10 mouse cellular contexts compared by ENCODE assay signal in the genomic region with DNA sequence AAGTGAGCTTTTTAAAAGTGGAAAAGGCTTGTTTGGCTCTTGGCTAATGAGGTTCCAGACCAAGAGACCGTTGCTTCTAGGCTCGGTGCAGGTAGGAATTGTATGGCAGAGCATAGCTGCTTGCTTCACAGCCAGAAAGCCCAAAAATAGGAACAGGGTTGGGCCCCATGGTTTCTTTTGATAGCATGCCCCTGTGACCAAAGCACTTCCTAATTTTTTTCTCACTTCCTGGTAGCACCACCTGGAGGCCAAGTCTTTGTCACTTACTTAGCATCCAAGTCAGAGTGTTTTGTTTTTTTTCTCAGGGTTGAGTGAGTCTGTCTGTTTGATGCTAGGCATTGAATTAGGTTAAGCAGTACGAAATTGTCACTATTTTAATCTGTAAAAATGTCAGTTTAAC. TPM values are rescaled to one million over a fixed set of nuclear protein-coding genes. Genes with fewer than 3 reads are reported as not detected.
DNase-seq lines count a peak whose midpoint lies in the region; ATAC-seq and TF ChIP-seq lines count a peak whose summit lies in the region.
"Had no signal": no experiment of that assay in that cellular context is flagged by ENCODE, and none has a peak within 500 bp of the region (broad histone marks: within the 10 kb centered on the region; RNA-seq: fewer than 3 reads in every experiment).

No protein-coding gene starts in this region.

- TF ChIP-seq POLR2A in CH12.LX (IDR thresholded peaks at IDR 0.05; ENCODE audit: low read depth, low read length) = peak; percentile 21; the same call in 1 of the 2 replicates
- TF ChIP-seq POLR2A in bone marrow macrophage, adult 2 months (IDR thresholded peaks at IDR 0.05; ENCODE audit: borderline replicate concordance, low read depth, low read length) = no peak
- no peak for TF ChIP-seq POLR2A in thymus, adult 2 months (IDR thresholded peaks at IDR 0.05; ENCODE audit: control insufficient read depth, extremely low read depth, insufficient read depth, low read length, poor library complexity)

- in situ Hi-C loops in CH12.LX (cut with MboI; ENCODE audit: low pct_ligation_motif_present, low pct_unique_long_range_greater_than_20kb, low sequenced_read_pairs) = no loop called here

- 68% methylated on average over 3 of the region's 3 CpGs for WGBS in kidney, postnatal 0 days
- WGBS in kidney, embryonic 14.5 days = 84% methylated on average over 3 of the region's 3 CpGs
- WGBS in thymus, adult 2 months = 15% methylated on average over 3 of the region's 3 CpGs

- TF ChIP-seq RAD21 in CH12.LX (IDR thresholded peaks at IDR 0.05; ENCODE audit: low read depth, low read length) = peak; percentile 55

- peaks cover 31% of the 10 kb centered on the region for H3K36me3 ChIP-seq in kidney, postnatal 0 days (ENCODE audit: insufficient read depth, low read length)
- H3K36me3 ChIP-seq in kidney, embryonic 14.5 days (ENCODE audit: control insufficient read depth, insufficient read depth, low read length) = peaks cover 56% of the 10 kb centered on the region
- peaks cover 45 to 73% of the 10 kb centered on the region in 2 experiments for H3K36me3 ChIP-seq in CH12.LX (replicated peaks in 1 of 2; ENCODE audit: control insufficient read depth in 1 of 2, insufficient read depth in 1 of 2, low read length in 1 of 2)
- peaks cover 89% of the 10 kb centered on the region for H3K36me3 ChIP-seq in thymus, adult 2 months (ENCODE audit: control insufficient read depth, insufficient read depth, low read length)

- H3K4me2 ChIP-seq in kidney, postnatal 0 days (ENCODE audit: low read length) = no peak overlapping the region
- H3K4me2 ChIP-seq in kidney, embryonic 14.5 days (replicated peaks; ENCODE audit: low read depth, low read length) = no peak overlapping the region
- no peak overlapping the region for H3K4me2 ChIP-seq in CH12.LX (ENCODE audit: insufficient read depth, low read depth, poor library complexity, severe bottlenecking)
- H3K4me2 ChIP-seq: hindbrain, embryonic 15.5 days had no signal

- TF ChIP-seq CTCF in kidney, postnatal 0 days (IDR thresholded peaks at IDR 0.05; ENCODE audit: low read depth) = peak; percentile 51
- peak in 1 of 2 experiments; percentile 77; a peak in 2 of 4 replicates for TF ChIP-seq CTCF in CH12.LX (conservative IDR thresholded peaks at IDR 0.05 in 1 of 2, IDR thresholded peaks at IDR 0.05 in 1 of 2; ENCODE audit: low read depth in 2 of 2, low read length in 2 of 2)
- TF ChIP-seq CTCF in bone marrow macrophage, adult 2 months (IDR thresholded peaks at IDR 0.05; ENCODE audit: low read depth, low read length) = no peak
- no peak for TF ChIP-seq CTCF in thymus, adult 2 months (IDR thresholded peaks at IDR 0.05; ENCODE audit: borderline replicate concordance, control insufficient read depth, extremely low read depth, insufficient read depth, low read length, poor library complexity)

- H3K27me3 ChIP-seq in kidney, postnatal 0 days (ENCODE audit: insufficient read depth, low read length) = no peaks in the 10 kb centered on the region
- no peaks in the 10 kb centered on the region for H3K27me3 ChIP-seq in kidney, embryonic 14.5 days (ENCODE audit: control insufficient read depth, insufficient read depth, low read length)
- H3K27me3 ChIP-seq in CH12.LX (replicated peaks) = no peaks in the 10 kb centered on the region
- no peaks in the 10 kb centered on the region for H3K27me3 ChIP-seq in thymus, adult 2 months (ENCODE audit: control insufficient read depth, insufficient read depth, low read length)
- H3K27me3 ChIP-seq: hindbrain, embryonic 15.5 days had no signal

- H3K9me3 ChIP-seq in kidney, postnatal 0 days (replicated peaks; ENCODE audit: low read length) = no peaks in the 10 kb centered on the region
- H3K9me3 ChIP-seq in kidney, embryonic 14.5 days (ENCODE audit: control insufficient read depth, low read length) = no peaks in the 10 kb centered on the region
- H3K9me3 ChIP-seq in CH12.LX (replicated peaks; ENCODE audit: low read length) = no peaks in the 10 kb centered on the region
- H3K9me3 ChIP-seq: hindbrain, embryonic 15.5 days had no signal

- H3K4me1 ChIP-seq in kidney, postnatal 0 days (replicated peaks; ENCODE audit: insufficient read depth, low read length) = no peaks in the 10 kb centered on the region
- no peaks in the 10 kb centered on the region for H3K4me1 ChIP-seq in kidney, embryonic 14.5 days (ENCODE audit: control insufficient read depth, insufficient read depth, low read length)
- H3K4me1 ChIP-seq in CH12.LX (ENCODE audit: control insufficient read depth in 1 of 2, insufficient read depth in 2 of 2) = peaks cover 20 to 79% of the 10 kb centered on the region in 2 experiments
- peaks cover 23% of the 10 kb centered on the region for H3K4me1 ChIP-seq in bone marrow macrophage, adult 2 months (ENCODE audit: control insufficient read depth, insufficient read depth, low read length)
- H3K4me1 ChIP-seq in thymus, adult 2 months (replicated peaks; ENCODE audit: control insufficient read depth, insufficient read depth, low read length) = peaks cover 5% of the 10 kb centered on the region
- H3K4me1 ChIP-seq: hindbrain, embryonic 15.5 days had no signal

- H3K27ac ChIP-seq in kidney, postnatal 0 days = no peak overlapping the region
- no peak overlapping the region for H3K27ac ChIP-seq in kidney, embryonic 14.5 days (ENCODE audit: low read depth, low read length)
- no peak overlapping the region for H3K27ac ChIP-seq in CH12.LX (ENCODE audit: insufficient read depth, low read depth)
- H3K27ac ChIP-seq in bone marrow macrophage, adult 2 months (ENCODE audit: insufficient read depth, low read depth, low read length) = peak overlapping the region; percentile 79
- no peak overlapping the region for H3K27ac ChIP-seq in thymus, adult 2 months (ENCODE audit: control insufficient read depth, insufficient read depth, low read length)
- H3K27ac ChIP-seq: hindbrain, embryonic 15.5 days had no signal

- H3K4me3 ChIP-seq in kidney, postnatal 0 days (replicated peaks; ENCODE audit: low read depth, low read length) = no peak overlapping the region
- H3K4me3 ChIP-seq in kidney, embryonic 14.5 days (ENCODE audit: low read length) = no peak overlapping the region
- H3K4me3 ChIP-seq in CH12.LX (replicated peaks in 1 of 3; ENCODE audit: low read depth in 2 of 3, low read length in 2 of 3, poor library complexity in 1 of 3) = no peak overlapping the region
- H3K4me3 ChIP-seq in bone marrow macrophage, adult 2 months (ENCODE audit: insufficient read depth, low read length) = no peak overlapping the region
- no peak overlapping the region for H3K4me3 ChIP-seq in thymus, adult 2 months (ENCODE audit: control insufficient read depth, insufficient read depth, low read length)
- H3K4me3 ChIP-seq: hindbrain, embryonic 15.5 days had no signal

- peak; percentile 95 for TF ChIP-seq EP300 in CH12.LX (IDR thresholded peaks at IDR 0.05; ENCODE audit: low read length)

- dilution Hi-C loops in CH12.LX (cut with MboI; ENCODE audit: extremely low pct_ligation_motif_present, extremely low pct_unique_long_range_greater_than_20kb, low sequenced_read_pairs) = no loop called here

- H3K9ac ChIP-seq in kidney, postnatal 0 days (ENCODE audit: low read depth, low read length) = no peak overlapping the region
- no peak overlapping the region for H3K9ac ChIP-seq in kidney, embryonic 14.5 days (ENCODE audit: low read depth, low read length)
- H3K9ac ChIP-seq in CH12.LX (ENCODE audit: insufficient read depth, low read depth) = no peak overlapping the region
- H3K9ac ChIP-seq: hindbrain, embryonic 15.5 days had no signal

- peak; percentile 32 for DNase-seq in kidney, postnatal 0 days (ENCODE audit: low spot score)
- DNase-seq in CH12.LX (ENCODE audit: extremely low read depth) = peak; percentile 91
- no peak for DNase-seq in embryo, embryonic 9.5 days (ENCODE audit: extremely low spot score)
- no peak for DNase-seq in thymus, adult 2 months

- ATAC-seq in kidney, postnatal 0 days (replicated peaks; ENCODE audit: low FRiP score, low read depth) = no peak
- ATAC-seq in kidney, embryonic 14.5 days (ENCODE audit: low FRiP score, low TSS enrichment) = no peak
- peak; percentile 72 for ATAC-seq in megakaryocyte progenitor cell, adult 5-6 weeks (replicated peaks; ENCODE audit: poor library complexity)

- no peaks in the 10 kb centered on the region for H3K79me2 ChIP-seq in CH12.LX (replicated peaks; ENCODE audit: control insufficient read depth, extremely low read depth, insufficient read depth, poor library complexity, severe bottlenecking)

RNA-seq across cellular contexts. Expression of a gene that starts 19.2 kb away (rescaled TPM):
- polyA plus RNA-seq in kidney, postnatal 0 days (2015; fragmentation: Nextera tagmentation; extraction: Ambion mirVana) = 1.1 TPM in 2 replicates
- 0.77 and 0.86 TPM in 2 replicates for polyA plus RNA-seq in kidney, embryonic 14.5 days (2014; fragmentation: Nextera tagmentation; extraction: Ambion mirVana)
- 0.13 TPM in 2 replicates for total RNA-seq in CH12.LX (2012; rRNA removed)
- total RNA-seq in CH12.LX (2014; rRNA removed) = not detected in 2 replicates
- polyA plus RNA-seq in CH12.LX (2012; ENCODE audit: insufficient read length, low read depth) = 0.34 TPM in 1 of 2 replicates, not detected in the other
- not detected in 2 replicates for polyA plus RNA-seq in bone marrow macrophage, adult 2 months (2012; ENCODE audit: insufficient read depth, insufficient read length, missing spikeins)
- not detected in 2 replicates for total RNA-seq in megakaryocyte progenitor cell, adult 5-6 weeks (2015)
- not detected in 2 replicates for total RNA-seq in megakaryocyte progenitor cell, adult 5-6 weeks (2017)
- polyA plus RNA-seq in thymus, adult 2 months (2012; rRNA removed) = 0.33 and 0.36 TPM in 2 replicates
- total RNA-seq: megakaryocyte-erythroid progenitor cell, adult 5-6 weeks had no signal

RNA-seq across cellular contexts. Expression of a gene that starts 39.2 kb away (rescaled TPM):
- polyA plus RNA-seq in kidney, postnatal 0 days (2015; fragmentation: Nextera tagmentation; extraction: Ambion mirVana) = 32.2 and 34.5 TPM in 2 replicates
- 30.6 and 48.9 TPM in 2 replicates for polyA plus RNA-seq in kidney, embryonic 14.5 days (2014; fragmentation: Nextera tagmentation; extraction: Ambion mirVana)
- 93.1 and 118 TPM in 2 replicates for total RNA-seq in CH12.LX (2012; rRNA removed)
- total RNA-seq in CH12.LX (2014; rRNA removed) = 59.3 and 69.0 TPM in 2 replicates
- 170 and 191 TPM in 2 replicates for polyA plus RNA-seq in CH12.LX (2012; ENCODE audit: insufficient read length, low read depth)
- polyA plus RNA-seq in bone marrow macrophage, adult 2 months (2012; ENCODE audit: insufficient read depth, insufficient read length, missing spikeins) = 15.5 and 24.1 TPM in 2 replicates
- total RNA-seq in megakaryocyte progenitor cell, adult 5-6 weeks (2015) = 46.2 and 58.3 TPM in 2 replicates
- total RNA-seq in megakaryocyte progenitor cell, adult 5-6 weeks (2017) = 36.7 and 52.1 TPM in 2 replicates
- 190 and 191 TPM in 2 replicates for polyA plus RNA-seq in thymus, adult 2 months (2012; rRNA removed)

RNA-seq across cellular contexts. Expression of a gene that starts 40.0 kb away (rescaled TPM):
- 63.8 and 66.5 TPM in 2 replicates for polyA plus RNA-seq in kidney, postnatal 0 days (2015; fragmentation: Nextera tagmentation; extraction: Ambion mirVana)
- polyA plus RNA-seq in kidney, embryonic 14.5 days (2014; fragmentation: Nextera tagmentation; extraction: Ambion mirVana) = 86.4 and 94.4 TPM in 2 replicates
- total RNA-seq in CH12.LX (2012; rRNA removed) (30.4 and 31.6 TPM in 2 replicates), CH12.LX (2014; rRNA removed) (32.7 and 32.9 TPM in 2 replicates)
- 29.4 and 34.5 TPM in 2 replicates for polyA plus RNA-seq in CH12.LX (2012; ENCODE audit: insufficient read length, low read depth)
- 70.8 and 88.9 TPM in 2 replicates for polyA plus RNA-seq in bone marrow macrophage, adult 2 months (2012; ENCODE audit: insufficient read depth, insufficient read length, missing spikeins)
- 18.3 and 22.7 TPM in 2 replicates for total RNA-seq in megakaryocyte progenitor cell, adult 5-6 weeks (2015)
- 43.6 TPM in 2 replicates for total RNA-seq in megakaryocyte progenitor cell, adult 5-6 weeks (2017)
- polyA plus RNA-seq in thymus, adult 2 months (2012; rRNA removed) = 450 and 470 TPM in 2 replicates

RNA-seq across cellular contexts. Expression of a gene that starts 51.8 kb away (rescaled TPM):
- not detected in 2 replicates for polyA plus RNA-seq in kidney, postnatal 0 days (2015; fragmentation: Nextera tagmentation; extraction: Ambion mirVana)
- polyA plus RNA-seq in kidney, embryonic 14.5 days (2014; fragmentation: Nextera tagmentation; extraction: Ambion mirVana) = not detected in 2 replicates
- not detected in 2 replicates for total RNA-seq in CH12.LX (2012; rRNA removed)
- not detected in 2 replicates for total RNA-seq in CH12.LX (2014; rRNA removed)
- polyA plus RNA-seq in CH12.LX (2012; ENCODE audit: insufficient read length, low read depth) = not detected in 2 replicates
- polyA plus RNA-seq in bone marrow macrophage, adult 2 months (2012; ENCODE audit: insufficient read depth, insufficient read length, missing spikeins) = not detected in 2 replicates
- total RNA-seq in megakaryocyte progenitor cell, adult 5-6 weeks (2015) = not detected in 2 replicates
- not detected in 2 replicates for total RNA-seq in megakaryocyte progenitor cell, adult 5-6 weeks (2017)
- polyA plus RNA-seq in thymus, adult 2 months (2012; rRNA removed) = 0.56 and 1.2 TPM in 2 replicates
- total RNA-seq: left cerebral cortex, adult 18-20 months; megakaryocyte-erythroid progenitor cell, adult 5-6 weeks had no signal
- polyA plus RNA-seq: hindbrain, embryonic 15.5 days had no signal

Comparison
In these comparisons a context has a peak if more than half of its experiments do, and no peak if none do; other contexts are left out.
1. DNase-seq: peak in kidney, postnatal 0 days (single experiment) and CH12.LX (single experiment); none in embryo, embryonic 9.5 days (single experiment) and thymus, adult 2 months (single experiment).